Mouse (Mus musculus) brain, embryonic 14.5 days (tissue): ENCODE measurements at regions not wholly inside any gene's neighbourhood (a gene's known extent, or its start where the extent isn't known, plus 50 kb on each side); places are given as distances from the start of the nearest gene placed in this dataset.

ENCODE experiments used
- CTCF ChIP-seq: fragments of 200-500 bp; IDR thresholded peaks from 2 replicates; pipeline ENCODE4 v1.5.1; 2012; ENCODE audit warnings: inconsistent platforms, mild to moderate bottlenecking, moderate library complexity, borderline replicate concordance; ENCODE audit not compliant: insufficient read depth, insufficient read length; ENCODE audit errors: extremely low read depth
- POLR2A ChIP-seq: fragments of 200-500 bp; IDR thresholded peaks from 2 replicates; pipeline ENCODE4 v1.6.1; 2012; ENCODE audit warnings: mild to moderate bottlenecking, inconsistent platforms, borderline replicate concordance; ENCODE audit not compliant: poor library complexity, insufficient read depth, insufficient read length, severe bottlenecking; ENCODE audit errors: extremely low read depth

- TF ChIP-seq POLR2A (no peak), CTCF (peak; percentile 24; the same call in 1 of the 2 replicates)
These were observed 487.4 kb upstream of the Ddx18 start for GRCm38 (mm10) chr1:122055146-122055545.
